Mouse (Mus musculus) subcutaneous adipose tissue, adult 2 months (tissue): ENCODE measurements around the gene Ldlrap1. TPM values are rescaled to one million over a fixed set of nuclear protein-coding genes. Genes with fewer than 3 reads are reported as not detected.

Source experiments
- polyA plus RNA-seq: library from polyadenylated mRNA; depleted of rRNA; stranded (reverse); fragments of >200 nt; gene quantifications from 2 replicates; pipeline ENCODE4 v1.2.3, GENCODE M21; 2012; ENCODE audit warnings: low replicate concordance; rRNA removed

The Ldlrap1 gene
- 20.2 and 24.8 TPM in 2 replicates for polyA plus RNA-seq

GRCm38 (mm10) chr4:134767426-134768225 lies at the start of gene Ldlrap1:
Ldlrap1 (minus strand) TSS chr4:134768024.

GRCm38 (mm10) chr4:134703835-134704546 lies 63.8 kb downstream of the Ldlrap1 start, which contains the start of gene Man1c1:
Man1c1 (minus strand) TSS chr4:134704290.

Other genes starting within 250 kb of the Ldlrap1 start
- gene Mtfr1l, start 232.6 kb downstream of the Ldlrap1 start, polyA plus RNA-seq = 155 and 174 TPM in 2 replicates
- 35.7 and 65.0 TPM in 2 replicates for gene Selenon, start 215.9 kb downstream of the Ldlrap1 start, polyA plus RNA-seq
- 6.9 and 14.0 TPM in 2 replicates for gene Man1c1, start 63.7 kb downstream of the Ldlrap1 start, polyA plus RNA-seq
- gene Maco1, start 85.3 kb upstream of the Ldlrap1 start, polyA plus RNA-seq = 11.5 and 12.8 TPM in 2 replicates
- gene Rhd, start 96.5 kb upstream of the Ldlrap1 start, polyA plus RNA-seq = 0.29 and 0.81 TPM in 2 replicates
- gene Tmem50a, start 147.0 kb upstream of the Ldlrap1 start, polyA plus RNA-seq = 157 and 161 TPM in 2 replicates
- gene Rsrp1, start 155.6 kb upstream of the Ldlrap1 start, polyA plus RNA-seq = 326 and 559 TPM in 2 replicates
- gene Syf2, start 162.9 kb upstream of the Ldlrap1 start, polyA plus RNA-seq = 26.2 and 27.7 TPM in 2 replicates